Mouse (Mus musculus) thymus, postnatal 10 days (tissue): ENCODE data around the gene Jam3.

ENCODE experiments used
- DNase-seq, 2 experiments: peaks; one replicate each; pipeline ENCODE4 v3.0.0; 2021; ENCODE audit warnings: low spot score in 2 of 2

The Jam3 gene

GRCm38 (mm10) chr9:27111756-27112155, 43.5 kb downstream of the Jam3 start:
- no peak for DNase-seq

GRCm38 (mm10) chr9:27110681-27111080, 44.5 kb downstream of the Jam3 start:
- no peak for DNase-seq

GRCm38 (mm10) chr9:27109533-27110514, 45.4 kb downstream of the Jam3 start:
- DNase-seq: no peak

GRCm38 (mm10) chr9:27108451-27108850, 46.8 kb downstream of the Jam3 start:
- no peak for DNase-seq

- DNase-seq: peak in 1 of 2 experiments; percentile 24
Measured at GRCm38 (mm10) chr9:27106081-27106480, 49.1 kb downstream of the Jam3 start.

GRCm38 (mm10) chr9:27101466-27101865, 53.8 kb downstream of the Jam3 start:
- DNase-seq: no peak

- DNase-seq: no peak
Measured at GRCm38 (mm10) chr9:27099474-27099873, 55.7 kb downstream of the Jam3 start.

- DNase-seq: no peak
Measured at GRCm38 (mm10) chr9:27098557-27098956, 56.7 kb downstream of the Jam3 start.

- DNase-seq: no peak
Measured at GRCm38 (mm10) chr9:27098092-27098491, 57.1 kb downstream of the Jam3 start.

GRCm38 (mm10) chr9:27092916-27093315, 62.3 kb downstream of the Jam3 start:
- DNase-seq: no peak

- no peak for DNase-seq
Measured at GRCm38 (mm10) chr9:27090801-27091775, 64.1 kb downstream of the Jam3 start.

- DNase-seq: no peak
Measured at GRCm38 (mm10) chr9:27090134-27090533, 65.1 kb downstream of the Jam3 start.

GRCm38 (mm10) chr9:27087402-27087801, 67.8 kb downstream of the Jam3 start:
- DNase-seq: no peak

- DNase-seq: no peak
Measured at GRCm38 (mm10) chr9:27086256-27086655, 69.0 kb downstream of the Jam3 start.

GRCm38 (mm10) chr9:27075812-27076211, 79.4 kb downstream of the Jam3 start:
- no peak for DNase-seq

- no peak for DNase-seq
Measured at GRCm38 (mm10) chr9:27074677-27075076, 80.5 kb downstream of the Jam3 start.

GRCm38 (mm10) chr9:27070895-27071294, 84.3 kb downstream of the Jam3 start:
- no peak for DNase-seq

- no peak for DNase-seq
Measured at GRCm38 (mm10) chr9:27058341-27058740, 96.9 kb downstream of the Jam3 start.

GRCm38 (mm10) chr9:27049492-27049891, 105.7 kb downstream of the Jam3 start:
- no peak for DNase-seq
